Mouse (Mus musculus) neural tube, embryonic 12.5 days (tissue): ENCODE data around the gene 6430571L13Rik. TPM values are rescaled to one million over a fixed set of nuclear protein-coding genes. Genes with fewer than 3 reads are reported as not detected.
A peak's percentile ranks its signal among the peaks of the same experiment; 100 is the strongest.

ENCODE experiments used
- ATAC-seq: fragments of 200-750 bp; cut with Nextera tagmentation; 2 replicates; pipeline ENCODE4 v1.8.0; 2017; ENCODE audit warnings: low read depth, mild to moderate bottlenecking, moderate TSS enrichment, moderate library complexity; ENCODE audit not compliant: low FRiP score
- H3K27ac ChIP-seq: fragments of 300-500 bp; sonication (generic); 2 replicates; pipeline ENCODE4 v1.5.1; 2016
- H3K27me3 ChIP-seq: fragments of 300-500 bp; sonication (generic); replicated peaks from 2 replicates; pipeline ENCODE4 v1.6.1; 2016; ENCODE audit warnings: mild to moderate bottlenecking
- H3K36me3 ChIP-seq: fragments of 300-500 bp; sonication (generic); 2 replicates; pipeline ENCODE4 v1.6.1; 2016; ENCODE audit warnings: mild to moderate bottlenecking
- H3K4me1 ChIP-seq: fragments of 300-500 bp; sonication (generic); 2 replicates; pipeline ENCODE4 v1.6.1; 2016
- H3K4me2 ChIP-seq: fragments of 300-500 bp; sonication (generic); replicated peaks from 2 replicates; pipeline ENCODE4 v1.6.1; 2016; ENCODE audit warnings: mild to moderate bottlenecking
- H3K4me3 ChIP-seq: fragments of 300-500 bp; sonication (generic); 2 replicates; pipeline ENCODE4 v1.5.1; 2016
- H3K9ac ChIP-seq: fragments of 300-500 bp; sonication (generic); 2 replicates; pipeline ENCODE4 v1.6.1; 2016; ENCODE audit warnings: mild to moderate bottlenecking
- H3K9me3 ChIP-seq: fragments of 300-500 bp; sonication (generic); 2 replicates; pipeline ENCODE4 v1.6.1; 2016; ENCODE audit warnings: mild to moderate bottlenecking
- WGBS: fragments of 180-500 bp; shearing (Covaris S2); methylation state at CpG from one replicate; pipeline ENCODE4 v1.1.7; 2016; 5-methylcytosine and 5-hydroxymethylcytosine counted together
- polyA plus RNA-seq: library from polyadenylated mRNA; unstranded; fragments of >200 nt; fragmentation: Nextera tagmentation; extraction: Ambion mirVana; gene quantifications from 2 replicates; pipeline ENCODE4 v1.2.1, GENCODE M21; 2016

Gene 6430571L13Rik
- 4.1 and 4.8 TPM in 2 replicates for polyA plus RNA-seq

DNA sequence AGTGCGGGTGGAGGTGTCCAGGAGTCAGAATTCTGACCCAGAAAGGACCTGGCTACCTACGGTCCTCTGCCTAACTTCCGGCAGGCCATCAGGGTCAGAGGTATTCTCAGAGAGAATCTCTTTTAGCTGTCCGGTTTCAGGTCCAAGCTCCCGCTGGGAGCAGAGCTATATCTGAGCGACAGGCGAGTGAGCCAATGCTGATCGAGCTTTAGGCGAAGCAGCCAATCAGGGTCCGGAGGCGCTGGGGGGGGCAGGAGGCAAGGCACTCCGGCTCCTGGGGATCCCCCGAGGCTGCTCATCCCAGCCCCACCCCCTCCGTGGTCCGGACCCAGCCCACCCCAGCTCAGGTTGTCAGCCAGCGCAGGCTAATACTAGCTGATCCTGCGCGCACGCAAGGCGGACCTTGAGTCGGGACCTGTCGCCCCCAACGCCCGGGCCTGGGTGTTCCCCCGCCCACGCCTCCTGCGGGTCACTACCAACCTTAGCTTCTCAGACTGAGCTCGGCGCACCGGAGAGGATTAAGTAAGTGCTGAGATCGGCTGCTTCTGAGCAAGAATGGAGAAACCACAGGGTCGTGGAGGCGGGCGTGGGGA is at the start of gene 6430571L13Rik:
Gene 6430571L13Rik (plus strand): TSS at position 336 of the 593 bp plus-strand sequence.
- WGBS = under 1% methylated on average over 34 of the region's 34 CpGs
- Histone ChIP-seq H3K4me2 (peak within 1 kb of the TSS; percentile 80), H3K4me3 (peak within 1 kb of the TSS; percentile 54), H3K27me3 (peaks cover 2% of the 10 kb centered on the region; the same call in 1 of the 2 replicates), H3K4me1 (peaks cover 11% of the 10 kb centered on the region), H3K27ac (no peak within 1 kb of the TSS), H3K9me3 (no peaks in the 10 kb centered on the region), H3K9ac (peak within 1 kb of the TSS; percentile 70), H3K36me3 (no peaks in the 10 kb centered on the region)
- peak; percentile 93 for ATAC-seq

- WGBS = 29% methylated on average over 10 of the region's 10 CpGs
- no peak overlapping the region for H3K27ac ChIP-seq
- ATAC-seq = peak; percentile 46; the same call in 1 of the 2 replicates
- H3K4me3 ChIP-seq = no peak overlapping the region
- H3K36me3 ChIP-seq = no peaks in the 10 kb centered on the region
- peaks cover 11% of the 10 kb centered on the region for H3K4me1 ChIP-seq
- H3K4me2 ChIP-seq = no peak overlapping the region
- no peak overlapping the region for H3K9ac ChIP-seq
- H3K9me3 ChIP-seq = no peaks in the 10 kb centered on the region
- peaks cover 21% of the 10 kb centered on the region for H3K27me3 ChIP-seq
Observed at GRCm38 (mm10) chr9:107290897-107291296, 49.5 kb upstream of the 6430571L13Rik start.

- 5% methylated on average over 6 of the region's 6 CpGs for WGBS
- Histone ChIP-seq H3K9me3 (no peaks in the 10 kb centered on the region), H3K4me3 (no peak overlapping the region), H3K36me3 (no peaks in the 10 kb centered on the region), H3K4me1 (peaks cover 24% of the 10 kb centered on the region), H3K4me2 (no peak overlapping the region), H3K9ac (no peak overlapping the region), H3K27me3 (peaks cover 13% of the 10 kb centered on the region), H3K27ac (no peak overlapping the region)
- no peak for ATAC-seq
Observed at GRCm38 (mm10) chr9:107294249-107294648, 46.2 kb upstream of the 6430571L13Rik start.

GRCm38 (mm10) chr9:107295616-107296015 is 44.8 kb upstream of the 6430571L13Rik start:
- no peak for ATAC-seq
- peaks cover 17% of the 10 kb centered on the region for H3K4me1 ChIP-seq
- H3K27me3 ChIP-seq = peaks cover 12% of the 10 kb centered on the region
- H3K4me3 ChIP-seq = 0 out of 2 replicates have a peak overlapping the region, but pooled peaks have one; percentile 59
- WGBS = 86% methylated on average over 4 of the region's 4 CpGs
- H3K27ac ChIP-seq = no peak overlapping the region
- H3K4me2 ChIP-seq = peak overlapping the region; percentile 88
- H3K9me3 ChIP-seq = no peaks in the 10 kb centered on the region
- H3K36me3 ChIP-seq = peaks cover 1% of the 10 kb centered on the region
- H3K9ac ChIP-seq = no peak overlapping the region

DNA sequence AAGGTAGTCTGAATTCAATTTTAAA is 44.6 kb upstream of the 6430571L13Rik start, which contains the start of gene Cish:
Gene Cish (plus strand): TSS at position 11 of the 25 bp plus-strand sequence.
- Histone ChIP-seq H3K4me1 (peaks cover 17% of the 10 kb centered on the region), H3K27ac (no peak within 1 kb of the TSS), H3K9ac (peak within 1 kb of the TSS; percentile 62), H3K36me3 (peaks cover 3% of the 10 kb centered on the region), H3K4me3 (peak within 1 kb of the TSS; percentile 59), H3K9me3 (no peaks in the 10 kb centered on the region), H3K4me2 (peak within 1 kb of the TSS; percentile 88), H3K27me3 (peaks cover 12% of the 10 kb centered on the region)
- no peak for ATAC-seq

DNA sequence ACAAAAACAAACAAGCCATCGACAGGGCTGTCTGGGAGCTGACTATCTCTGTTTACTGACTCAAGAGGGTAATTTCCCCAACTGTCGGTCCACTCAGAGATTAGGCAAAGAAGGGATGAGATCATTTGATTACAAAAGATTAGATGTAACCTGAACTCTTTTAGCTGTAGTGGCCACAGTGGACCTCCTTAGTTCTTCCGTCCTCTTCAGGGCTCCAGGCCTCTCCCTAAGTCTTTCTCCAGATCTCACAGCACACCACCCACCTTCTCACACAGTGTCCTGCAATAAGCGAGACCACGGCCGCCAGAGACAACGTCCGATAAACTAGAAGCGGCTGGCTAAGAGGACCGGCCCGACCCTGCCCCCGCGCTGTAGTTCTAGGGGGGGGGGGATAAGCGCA is 44.4 kb upstream of the 6430571L13Rik start:
- Histone ChIP-seq H3K27me3 (peaks cover 12% of the 10 kb centered on the region), H3K27ac (no peak overlapping the region), H3K36me3 (peaks cover 6% of the 10 kb centered on the region), H3K9ac (peak overlapping the region; percentile 22; the same call in 1 of the 2 replicates), H3K4me1 (peaks cover 17% of the 10 kb centered on the region), H3K4me2 (peak overlapping the region; percentile 88), H3K9me3 (no peaks in the 10 kb centered on the region), H3K4me3 (peak overlapping the region; percentile 59)
- WGBS = 13% methylated on average over 14 of the region's 14 CpGs
- ATAC-seq = peak; percentile 39

DNA sequence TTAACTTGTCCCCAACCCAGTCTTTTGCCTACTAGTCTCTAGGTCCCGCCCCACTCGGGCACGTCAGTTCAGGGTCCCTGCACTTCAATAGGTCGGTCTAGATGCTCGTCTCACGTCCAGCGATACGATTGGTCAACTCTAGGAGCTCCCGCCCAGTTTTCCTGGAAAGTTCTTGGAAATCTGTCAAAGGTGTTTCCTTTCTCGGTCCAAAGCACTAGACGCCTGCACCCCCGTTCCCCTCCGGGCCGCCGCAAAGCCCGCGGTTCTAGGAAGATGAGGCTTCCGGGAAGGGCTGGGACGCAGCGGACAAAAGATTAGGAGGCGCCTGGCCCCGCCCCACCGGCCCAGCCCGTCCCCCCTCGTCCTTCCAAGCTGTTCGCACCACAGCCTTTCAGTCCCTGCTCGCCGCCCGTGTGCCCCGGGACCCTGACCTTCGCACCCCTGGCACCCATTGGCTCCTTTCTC is 43.9 kb upstream of the 6430571L13Rik start:
- Histone ChIP-seq H3K36me3 (peaks cover 9% of the 10 kb centered on the region), H3K27me3 (peaks cover 12% of the 10 kb centered on the region), H3K9ac (peak overlapping the region; percentile 62), H3K4me3 (peak overlapping the region; percentile 59), H3K9me3 (no peaks in the 10 kb centered on the region), H3K27ac (no peak overlapping the region), H3K4me2 (peak overlapping the region; percentile 88), H3K4me1 (peaks cover 17% of the 10 kb centered on the region)
- peak; percentile 97 for ATAC-seq
- under 1% methylated on average over 31 of the region's 31 CpGs for WGBS

DNA sequence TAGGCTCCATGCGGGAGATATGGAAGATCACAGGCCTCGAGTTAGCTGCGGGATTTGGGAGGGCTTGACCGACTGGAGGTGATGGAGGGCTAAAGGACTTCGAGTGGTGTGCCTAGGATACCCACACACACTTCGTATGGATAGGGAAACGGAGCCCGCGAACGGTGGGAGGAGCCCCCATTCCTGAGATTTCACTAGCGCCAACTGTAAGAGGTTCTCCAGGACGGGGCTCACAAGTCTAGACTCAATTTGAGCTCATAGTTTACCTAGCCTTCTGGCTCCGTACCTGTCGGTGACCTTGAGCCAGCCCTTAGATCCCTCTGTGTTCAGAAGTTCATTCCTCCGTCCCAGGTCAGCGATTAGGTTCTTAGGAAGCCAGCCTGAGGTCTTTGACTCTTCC is 43.3 kb upstream of the 6430571L13Rik start:
- Histone ChIP-seq H3K4me3 (peak overlapping the region; percentile 59), H3K4me2 (peak overlapping the region; percentile 88), H3K9me3 (no peaks in the 10 kb centered on the region), H3K4me1 (peaks cover 17% of the 10 kb centered on the region), H3K9ac (peak overlapping the region; percentile 62), H3K27me3 (peaks cover 12% of the 10 kb centered on the region), H3K36me3 (peaks cover 10% of the 10 kb centered on the region), H3K27ac (no peak overlapping the region)
- WGBS = 21% methylated on average over 16 of the region's 16 CpGs
- peak; percentile 18 for ATAC-seq

GRCm38 (mm10) chr9:107297658-107298057 is 42.7 kb upstream of the 6430571L13Rik start:
- peaks cover 11% of the 10 kb centered on the region for H3K27me3 ChIP-seq
- 0 out of 2 replicates have a peak overlapping the region, but pooled peaks have one; percentile 62 for H3K9ac ChIP-seq
- WGBS = 89% methylated on average over 4 of the region's 4 CpGs
- H3K4me1 ChIP-seq = peaks cover 17% of the 10 kb centered on the region
- no peak overlapping the region for H3K27ac ChIP-seq
- peak overlapping the region; percentile 59 for H3K4me3 ChIP-seq
- no peaks in the 10 kb centered on the region for H3K9me3 ChIP-seq
- H3K4me2 ChIP-seq = peak overlapping the region; percentile 88
- no peak for ATAC-seq
- peaks cover 10% of the 10 kb centered on the region for H3K36me3 ChIP-seq

DNA sequence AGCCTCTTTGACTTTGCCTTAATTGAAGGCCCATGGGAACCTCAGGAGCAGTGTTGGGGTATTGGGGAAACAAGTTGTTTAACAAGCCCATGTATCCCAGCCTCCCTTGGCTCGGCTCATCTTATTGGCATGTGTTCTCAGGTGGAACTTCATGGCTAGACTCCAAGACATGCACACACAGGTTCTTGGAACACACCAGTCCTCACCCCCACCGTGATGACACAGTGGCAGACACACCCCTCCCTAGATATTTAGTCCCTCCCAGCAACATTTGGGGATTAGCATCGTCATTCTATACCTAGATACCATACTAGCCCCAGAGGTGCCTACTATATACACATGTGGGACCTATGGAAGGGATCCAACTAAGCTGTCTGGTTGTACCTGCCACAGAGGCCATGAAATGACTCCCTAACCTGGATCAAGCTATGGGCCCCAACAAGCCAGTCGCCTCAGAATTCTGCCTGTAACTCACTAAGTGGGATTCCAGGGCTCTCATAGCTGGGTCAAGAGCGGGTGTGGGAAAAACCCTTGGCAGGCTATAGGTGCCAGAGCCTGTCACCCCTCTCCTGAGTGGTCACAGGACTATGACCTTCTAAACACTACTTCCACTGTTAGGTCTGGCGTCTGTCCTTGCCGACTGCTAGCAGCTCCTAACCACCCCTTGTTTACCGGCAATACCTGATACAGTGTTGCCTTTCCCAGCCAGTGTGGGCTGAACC is 42.2 kb upstream of the 6430571L13Rik start:
- H3K4me3 ChIP-seq = no peak overlapping the region
- no peak for ATAC-seq
- H3K9ac ChIP-seq = no peak overlapping the region
- no peak overlapping the region for H3K27ac ChIP-seq
- H3K36me3 ChIP-seq = peaks cover 10% of the 10 kb centered on the region
- peaks cover 17% of the 10 kb centered on the region for H3K4me1 ChIP-seq
- peaks cover 6% of the 10 kb centered on the region; the same call in 1 of the 2 replicates for H3K27me3 ChIP-seq
- no peaks in the 10 kb centered on the region for H3K9me3 ChIP-seq
- H3K4me2 ChIP-seq = peak overlapping the region; percentile 88
- WGBS = 86% methylated on average over 8 of the region's 8 CpGs

DNA sequence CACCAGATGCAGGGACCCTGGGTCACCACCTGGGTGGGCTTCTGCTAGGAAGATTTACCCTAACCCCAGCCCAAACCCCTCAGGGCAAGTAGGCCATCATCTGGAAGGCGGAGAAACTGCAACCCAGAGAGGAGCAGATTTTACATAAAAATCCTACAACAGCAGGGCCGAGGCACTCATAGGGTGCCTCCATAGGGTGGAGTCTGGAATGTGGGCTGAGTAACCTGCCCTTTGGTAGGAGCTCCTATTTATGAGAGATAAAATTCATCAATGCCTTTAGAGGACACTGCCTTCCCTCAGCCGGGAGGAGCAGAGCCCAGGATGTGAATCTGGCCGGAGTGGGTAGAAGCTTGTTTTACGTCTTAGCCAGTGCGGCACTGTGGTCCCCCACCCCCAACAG is 41.5 kb upstream of the 6430571L13Rik start:
- H3K4me1 ChIP-seq = peaks cover 17% of the 10 kb centered on the region
- H3K27ac ChIP-seq = no peak overlapping the region
- no peak overlapping the region for H3K4me2 ChIP-seq
- peaks cover 6% of the 10 kb centered on the region; the same call in 1 of the 2 replicates for H3K27me3 ChIP-seq
- 85% methylated on average over 6 of the region's 6 CpGs for WGBS
- no peaks in the 10 kb centered on the region for H3K9me3 ChIP-seq
- peaks cover 10% of the 10 kb centered on the region for H3K36me3 ChIP-seq
- no peak overlapping the region for H3K9ac ChIP-seq
- no peak for ATAC-seq
- H3K4me3 ChIP-seq = no peak overlapping the region

- 90% methylated on average over 7 of the region's 7 CpGs for WGBS
- no peak overlapping the region for H3K4me2 ChIP-seq
- no peak for ATAC-seq
- H3K27ac ChIP-seq = no peak overlapping the region
- H3K9me3 ChIP-seq = no peaks in the 10 kb centered on the region
- H3K4me1 ChIP-seq = peaks cover 17% of the 10 kb centered on the region
- H3K36me3 ChIP-seq = peaks cover 10% of the 10 kb centered on the region
- H3K9ac ChIP-seq = no peak overlapping the region
- peaks cover 6% of the 10 kb centered on the region; the same call in 1 of the 2 replicates for H3K27me3 ChIP-seq
- no peak overlapping the region for H3K4me3 ChIP-seq
Observed at GRCm38 (mm10) chr9:107299783-107300182, 40.6 kb upstream of the 6430571L13Rik start.
